Comparison of ENCODE assay signal across 26 mouse cellular contexts in genomic region chr7:15918371-15918770, GRCm38 (mm10). TPM values are rescaled to one million over a fixed set of nuclear protein-coding genes. Genes with fewer than 3 reads are reported as not detected.
DNase-seq lines count a peak whose midpoint lies in the region; ATAC-seq lines count a peak whose summit lies in the region.
"Had no signal": no experiment of that assay in that cellular context is flagged by ENCODE, and none has a peak within 500 bp of the region (broad histone marks: within the 10 kb centered on the region; RNA-seq: fewer than 3 reads in every experiment).

No protein-coding gene starts in this region.

- peak; percentile 20 to 40 for DNase-seq in adrenal gland, postnatal 36 days
- no peak for DNase-seq in adrenal gland, postnatal 25 days
- DNase-seq in kidney, adult 18-20 months: peak; percentile 15
- no peak for DNase-seq in liver
- no peak for DNase-seq in MN1 (ENCODE audit: low spot score)
- DNase-seq: cerebellum, adult 11 months; cerebellum, adult 9-10 months; cerebellum, postnatal 36 days; forebrain, postnatal 0 days; gastrocnemius, postnatal 36 days; heart, adult 18-20 months; heart, postnatal 14 days had no signal

- no peak overlapping the region for H3K4me2 ChIP-seq in kidney, embryonic 16.5 days (replicated peaks; ENCODE audit: low read depth, low read length)
- no peak overlapping the region for H3K4me2 ChIP-seq in liver, embryonic 12.5 days
- H3K4me2 ChIP-seq: forebrain, embryonic 13.5 days; heart, embryonic 15.5 days; hindbrain, embryonic 13.5 days had no signal

- no peaks in the 10 kb centered on the region for H3K27me3 ChIP-seq in kidney, embryonic 16.5 days (ENCODE audit: insufficient read depth, low read length)
- H3K27me3 ChIP-seq in liver, embryonic 12.5 days (replicated peaks): no peaks in the 10 kb centered on the region
- H3K27me3 ChIP-seq: forebrain, embryonic 13.5 days; heart, embryonic 15.5 days; hindbrain, embryonic 13.5 days had no signal

- no peak for ATAC-seq in kidney, embryonic 16.5 days (ENCODE audit: low FRiP score, low TSS enrichment)
- no peak for ATAC-seq in liver, embryonic 12.5 days
- ATAC-seq: forebrain, embryonic 13.5 days; forebrain, postnatal 0 days; hindbrain, postnatal 0 days had no signal

- peaks cover 36% of the 10 kb centered on the region for H3K36me3 ChIP-seq in kidney, embryonic 16.5 days (ENCODE audit: insufficient read depth, low read length)
- peaks cover 44% of the 10 kb centered on the region for H3K36me3 ChIP-seq in liver, embryonic 12.5 days

- H3K27ac ChIP-seq in kidney, embryonic 16.5 days (ENCODE audit: low read length): no peak overlapping the region
- H3K27ac ChIP-seq in liver, embryonic 12.5 days: peak overlapping the region; percentile 61; the same call in 1 of the 2 replicates
- H3K27ac ChIP-seq: embryonic facial prominence, embryonic 10.5 days; forebrain, embryonic 13.5 days; heart, embryonic 10.5 days; heart, embryonic 15.5 days; hindbrain, embryonic 13.5 days; hindbrain, postnatal 0 days had no signal

- H3K9ac ChIP-seq in kidney, embryonic 16.5 days (replicated peaks; ENCODE audit: low read length): no peak overlapping the region
- H3K9ac ChIP-seq in liver, embryonic 12.5 days: no peak overlapping the region
- H3K9ac ChIP-seq: forebrain, embryonic 13.5 days; forebrain, postnatal 0 days; heart, embryonic 15.5 days; hindbrain, embryonic 13.5 days had no signal

- H3K4me1 ChIP-seq in kidney, embryonic 16.5 days (ENCODE audit: insufficient read depth, low read length): peaks cover 22% of the 10 kb centered on the region
- peaks cover 45% of the 10 kb centered on the region for H3K4me1 ChIP-seq in liver, embryonic 12.5 days

- H3K9me3 ChIP-seq in kidney, embryonic 16.5 days (ENCODE audit: low read length): no peaks in the 10 kb centered on the region
- no peaks in the 10 kb centered on the region for H3K9me3 ChIP-seq in liver, embryonic 12.5 days (replicated peaks)
- H3K9me3 ChIP-seq: embryonic facial prominence, embryonic 10.5 days; forebrain, embryonic 13.5 days; heart, embryonic 10.5 days; heart, embryonic 15.5 days; hindbrain, embryonic 13.5 days had no signal

- no peak overlapping the region for H3K4me3 ChIP-seq in kidney, embryonic 16.5 days (ENCODE audit: low read length)
- H3K4me3 ChIP-seq in liver, embryonic 12.5 days: no peak overlapping the region
- H3K4me3 ChIP-seq: embryonic facial prominence, embryonic 10.5 days; forebrain, embryonic 13.5 days; heart, embryonic 15.5 days; hindbrain, embryonic 13.5 days had no signal

RNA-seq across cellular contexts. Expression of gene Selenow, which starts 3.8 kb away (rescaled TPM):
- total RNA-seq in adrenal gland, postnatal 36 days (2021): 100 to 1,000 TPM; 174 to 216 TPM
- 156 and 160 TPM in 2 replicates for total RNA-seq in adrenal gland, postnatal 25 days (2021)
- polyA plus RNA-seq in kidney, embryonic 16.5 days (2015; fragmentation: Nextera tagmentation; extraction: Ambion mirVana): 690 and 706 TPM in 2 replicates
- 445 and 464 TPM in 2 replicates for polyA plus RNA-seq in liver, embryonic 12.5 days (2016; fragmentation: Nextera tagmentation; extraction: Ambion mirVana)

RNA-seq across cellular contexts. Expression of gene Nop53, which starts 27.5 kb away (rescaled TPM):
- total RNA-seq in adrenal gland, postnatal 36 days (2021): 100 to 1,000 TPM; 181 to 189 TPM
- 174 TPM in 2 replicates for total RNA-seq in adrenal gland, postnatal 25 days (2021)
- polyA plus RNA-seq in kidney, embryonic 16.5 days (2015; fragmentation: Nextera tagmentation; extraction: Ambion mirVana): 198 and 212 TPM in 2 replicates
- polyA plus RNA-seq in liver, embryonic 12.5 days (2016; fragmentation: Nextera tagmentation; extraction: Ambion mirVana): 130 and 143 TPM in 2 replicates

RNA-seq across cellular contexts. Expression of gene Crxos, which starts 36.0 kb away (rescaled TPM):
- not detected for total RNA-seq in adrenal gland, postnatal 36 days (2021)
- not detected in 2 replicates for total RNA-seq in adrenal gland, postnatal 25 days (2021)
- polyA plus RNA-seq in kidney, embryonic 16.5 days (2015; fragmentation: Nextera tagmentation; extraction: Ambion mirVana): not detected in 2 replicates
- not detected in 2 replicates for polyA plus RNA-seq in liver, embryonic 12.5 days (2016; fragmentation: Nextera tagmentation; extraction: Ambion mirVana)
- total RNA-seq: forebrain, postnatal 0 days; gastrocnemius, adult 18-20 months; gastrocnemius, postnatal 36 days; heart, adult 18-20 months; heart, postnatal 14 days; hematopoietic stem cell, adult 5-6 weeks; hindbrain, postnatal 0 days had no signal
- polyA plus RNA-seq: embryonic facial prominence, embryonic 10.5 days; embryonic facial prominence, embryonic 14.5 days; forebrain, embryonic 13.5 days; forebrain, postnatal 0 days; heart, embryonic 10.5 days; heart, embryonic 15.5 days; hindbrain, embryonic 13.5 days; intestine, embryonic 14.5 days had no signal

RNA-seq across cellular contexts. Expression of gene Crx, which starts 38.6 kb away (rescaled TPM):
- total RNA-seq in adrenal gland, postnatal 36 days (2021): not detected
- not detected in 2 replicates for total RNA-seq in adrenal gland, postnatal 25 days (2021)
- not detected in 2 replicates for polyA plus RNA-seq in kidney, embryonic 16.5 days (2015; fragmentation: Nextera tagmentation; extraction: Ambion mirVana)
- polyA plus RNA-seq in liver, embryonic 12.5 days (2016; fragmentation: Nextera tagmentation; extraction: Ambion mirVana): not detected in 2 replicates
- total RNA-seq: adrenal gland, adult 18-20 months; ES-E14; gastrocnemius, adult 18-20 months; gastrocnemius, postnatal 36 days; heart, adult 18-20 months; heart, postnatal 14 days; hematopoietic stem cell, adult 5-6 weeks; hindbrain, postnatal 0 days had no signal
- polyA plus RNA-seq: embryonic facial prominence, embryonic 14.5 days; forebrain, embryonic 13.5 days; heart, embryonic 10.5 days; heart, embryonic 15.5 days; hindbrain, embryonic 13.5 days; hindbrain, postnatal 0 days; intestine, embryonic 14.5 days had no signal

RNA-seq across cellular contexts. Expression of gene Ehd2, which starts 49.0 kb away (rescaled TPM):
- total RNA-seq in adrenal gland, postnatal 36 days (2021): 10 to 100 TPM; 36.7 to 85.9 TPM
- total RNA-seq in adrenal gland, postnatal 25 days (2021): 38.3 and 41.0 TPM in 2 replicates
- 36.8 and 37.9 TPM in 2 replicates for polyA plus RNA-seq in kidney, embryonic 16.5 days (2015; fragmentation: Nextera tagmentation; extraction: Ambion mirVana)
- 6.5 and 7.8 TPM in 2 replicates for polyA plus RNA-seq in liver, embryonic 12.5 days (2016; fragmentation: Nextera tagmentation; extraction: Ambion mirVana)

Comparison
In these comparisons a context has a peak if more than half of its experiments do, and no peak if none do; other contexts are left out.
1. DNase-seq: peak in adrenal gland, postnatal 36 days (2 of 2) and kidney, adult 18-20 months (single experiment); none in adrenal gland, postnatal 25 days (single experiment), liver (single experiment) and MN1 (single experiment).